Mouse (Mus musculus): ENCODE measurements around the gene Ache. TPM values are rescaled to one million over a fixed set of nuclear protein-coding genes. Genes with fewer than 3 reads are reported as not detected.

Ache gene
- total and polyA plus RNA-seq, 3 experiments: 7.0 to 16.8 TPM; not detected in 1

GRCm38 (mm10) chr5:137286655-137287031 is 676 bp upstream of the Ache start:
- Histone ChIP-seq H3K27me3 (ENCODE audit: control insufficient read depth in 1 of 2, insufficient read depth in 2 of 2, low read length in 2 of 2) (no peaks in the 10 kb centered on the region), H3K4me1 (ENCODE audit: control insufficient read depth in 1 of 2, insufficient read depth in 2 of 2, low read length in 2 of 2) (peaks cover 2 to 21% of the 10 kb centered on the region in 2 experiments; a peak in 3 of 4 replicates), H3K9me3 (replicated peaks; ENCODE audit: insufficient read depth, low read length) (no peaks in the 10 kb centered on the region), H3K9ac (ENCODE audit: control insufficient read depth, low read depth, low read length, poor library complexity, severe bottlenecking) (peak overlapping the region; percentile 42), H3K4me3 (ENCODE audit: control insufficient read depth in 1 of 2, insufficient read depth in 1 of 2, low read depth in 2 of 2, low read length in 2 of 2) (0 out of 4 replicates have a peak overlapping the region, but pooled peaks of 1 of the 2 experiments have one; percentile 6), H3K36me3 (ENCODE audit: control insufficient read depth in 1 of 2, insufficient read depth in 2 of 2, low read length in 2 of 2) (peaks cover 0 to 10% of the 10 kb centered on the region in 2 experiments; a peak in 2 of 4 replicates), H3K79me2 (ENCODE audit: control insufficient read depth, insufficient read depth, low read length, poor library complexity) (peaks cover 7% of the 10 kb centered on the region; the same call in 1 of the 2 replicates), H3K27ac (ENCODE audit: control insufficient read depth, low read depth, low read length) (peak overlapping the region; percentile 75)
- no peak for TF ChIP-seq USF1 (IDR thresholded peaks at IDR 0.05; ENCODE audit: low read depth, low read length)
- no peak for TF ChIP-seq EP300 (IDR thresholded peaks at IDR 0.05; ENCODE audit: low read depth in 1 of 2, low read length in 2 of 2)
- TF ChIP-seq NELFE (IDR thresholded peaks at IDR 0.05; ENCODE audit: low read depth, low read length): no peak
- no peak for TF ChIP-seq RCOR1 (IDR thresholded peaks at IDR 0.05; ENCODE audit: low read depth, low read length)
- TF ChIP-seq MEF2A (IDR thresholded peaks at IDR 0.05; ENCODE audit: extremely low read depth, insufficient replicate concordance, low read depth, low read length, poor library complexity, severe bottlenecking): no peak
- no peak for TF ChIP-seq UBTF (IDR thresholded peaks at IDR 0.05; ENCODE audit: borderline replicate concordance, insufficient read depth, low read depth, low read length)
- peak; percentile 65 for TF ChIP-seq ELF1 (IDR thresholded peaks at IDR 0.05; ENCODE audit: low read depth, low read length)
- TF ChIP-seq SMC3 (IDR thresholded peaks at IDR 0.05; ENCODE audit: low read depth, low read length): peak; percentile 99
- TF ChIP-seq BHLHE40 (IDR thresholded peaks at IDR 0.05; ENCODE audit: borderline replicate concordance, low read depth, low read length): no peak
- peak; percentile 58; the same call in 1 of the 2 replicates for TF ChIP-seq HCFC1 (IDR thresholded peaks at IDR 0.05; ENCODE audit: low read depth, low read length)
- TF ChIP-seq CHD1 (IDR thresholded peaks at IDR 0.05; ENCODE audit: low read depth, low read length): no peak
- peak; percentile 90 for TF ChIP-seq SIN3A (IDR thresholded peaks at IDR 0.05; ENCODE audit: low read length)
- no peak for TF ChIP-seq POLR2AphosphoS5 (IDR thresholded peaks at IDR 0.05; ENCODE audit: borderline replicate concordance, low read depth, low read length)
- TF ChIP-seq RAD21 (IDR thresholded peaks at IDR 0.05; ENCODE audit: low read depth, low read length): peak; percentile 96
- no peak for TF ChIP-seq KAT2A (conservative IDR thresholded peaks at IDR 0.05; ENCODE audit: low read depth, low read length)
- TF ChIP-seq GATA1 (IDR thresholded peaks at IDR 0.05; ENCODE audit: low read depth, low read length): no peak
- 0 out of 2 replicates have a peak, but pooled peaks have one; percentile 65 for TF ChIP-seq MYC (IDR thresholded peaks at IDR 0.05; ENCODE audit: low read depth, low read length)
- no peak for TF ChIP-seq POLR2AphosphoS2 (IDR thresholded peaks at IDR 0.05; ENCODE audit: low read length)
- no peak for TF ChIP-seq E2F4 (IDR thresholded peaks at IDR 0.05; ENCODE audit: borderline replicate concordance, low read depth, low read length)
- peak; percentile 84 for TF ChIP-seq MXI1 (IDR thresholded peaks at IDR 0.05; ENCODE audit: low read depth, low read length)
- no peak for TF ChIP-seq USF2 (IDR thresholded peaks at IDR 0.05; ENCODE audit: borderline replicate concordance in 1 of 2, insufficient read depth in 1 of 2, low read depth in 1 of 2, low read length in 2 of 2)
- no peak for TF ChIP-seq CHD2 (IDR thresholded peaks at IDR 0.05; ENCODE audit: low read length)
- TF ChIP-seq NRF1 (IDR thresholded peaks at IDR 0.05; ENCODE audit: insufficient read depth, low read depth, low read length, poor library complexity, severe bottlenecking): no peak
- no peak for TF ChIP-seq JUND (IDR thresholded peaks at IDR 0.05; ENCODE audit: low read depth, low read length)
- no peak for TF ChIP-seq POLR2A (IDR thresholded peaks at IDR 0.05; ENCODE audit: control insufficient read depth in 1 of 2, insufficient read depth in 1 of 2, low read depth in 1 of 2, low read length in 2 of 2, poor library complexity in 1 of 2)
- 0 out of 2 replicates have a peak, but pooled peaks have one; percentile 12 for TF ChIP-seq MAX (IDR thresholded peaks at IDR 0.05; ENCODE audit: low read length)
- TF ChIP-seq CTCF (IDR thresholded peaks at IDR 0.05 in 2 of 3, conservative IDR thresholded peaks at IDR 0.05 in 1 of 3; ENCODE audit: control insufficient read depth in 1 of 3, insufficient read depth in 1 of 3, low read depth in 2 of 3, low read length in 3 of 3, poor library complexity in 1 of 3, severe bottlenecking in 1 of 3): peak; percentile 68 to 97 (median 96)
- peak; percentile 98 for TF ChIP-seq ZC3H11A (IDR thresholded peaks at IDR 0.05; ENCODE audit: low read depth, low read length)
- 0 out of 2 replicates have a peak, but pooled peaks have one; percentile 14 for TF ChIP-seq ZNF384 (IDR thresholded peaks at IDR 0.05; ENCODE audit: low read depth, low read length)
- peak; percentile 52; the same call in 1 of the 2 replicates for TF ChIP-seq ETS1 (IDR thresholded peaks at IDR 0.05; ENCODE audit: low read depth, low read length)
- no peak for TF ChIP-seq ZMIZ1 (IDR thresholded peaks at IDR 0.05; ENCODE audit: low read depth, low read length)
- no peak for TF ChIP-seq MYB (IDR thresholded peaks at IDR 0.05; ENCODE audit: low read depth, low read length)
- peak; percentile 82 for TF ChIP-seq MAZ (IDR thresholded peaks at IDR 0.05; ENCODE audit: low read depth, low read length)
- DNase-seq (ENCODE audit: low read depth, low spot score): peak; percentile 95

Measured in MEL (cell line).